Mouse (Mus musculus) intestine, embryonic 14.5 days (tissue): ENCODE measurements around the gene Psmd14. TPM values are rescaled to one million over a fixed set of nuclear protein-coding genes. Genes with fewer than 3 reads are reported as not detected.

Experiments
- ATAC-seq: fragments of 200-750 bp; cut with Nextera tagmentation; replicated peaks from 2 replicates; pipeline ENCODE4 v1.8.0; 2017; ENCODE audit warnings: low read depth, moderate number of reproducible peaks, moderate TSS enrichment, moderate library complexity; ENCODE audit not compliant: low FRiP score, low TSS enrichment
- DNase-seq: peaks from one replicate; pipeline ENCODE4 v3.0.0-alpha.2; 2018; ENCODE audit warnings: low spot score
- H3K27ac ChIP-seq: fragments of 300-500 bp; sonication (generic); 2 replicates; pipeline ENCODE4 v1.5.1; 2014; ENCODE audit warnings: low read depth, mild to moderate bottlenecking, control low read depth
- H3K27me3 ChIP-seq: fragments of 300-500 bp; sonication (generic); replicated peaks from 2 replicates; pipeline ENCODE4 v1.6.1; 2014; ENCODE audit warnings: low read length, control low read depth; ENCODE audit not compliant: control insufficient read depth, insufficient read depth
- H3K36me3 ChIP-seq: fragments of 300-500 bp; sonication (generic); 2 replicates; pipeline ENCODE4 v1.6.1; 2014; ENCODE audit warnings: low read length, control low read depth; ENCODE audit not compliant: control insufficient read depth, insufficient read depth
- H3K4me1 ChIP-seq: fragments of 300-500 bp; sonication (generic); replicated peaks from 2 replicates; pipeline ENCODE4 v1.6.1; 2014; ENCODE audit warnings: low read length, control low read depth, mixed read lengths; ENCODE audit not compliant: control insufficient read depth, insufficient read depth
- H3K4me2 ChIP-seq: fragments of 300-500 bp; sonication (generic); 2 replicates; pipeline ENCODE4 v1.6.1; 2014; ENCODE audit warnings: low read length
- H3K4me3 ChIP-seq: fragments of 300-500 bp; sonication (generic); 2 replicates; pipeline ENCODE4 v1.5.1; 2014; ENCODE audit warnings: low read depth, low read length, control low read depth, mixed read lengths
- H3K9ac ChIP-seq: fragments of 300-500 bp; sonication (generic); 2 replicates; pipeline ENCODE4 v1.6.1; 2014; ENCODE audit warnings: mild to moderate bottlenecking, low read length
- H3K9me3 ChIP-seq: fragments of 300-500 bp; sonication (generic); 2 replicates; pipeline ENCODE4 v1.6.1; 2016; ENCODE audit warnings: low read length, control low read depth; ENCODE audit not compliant: control insufficient read depth
- WGBS: fragments of 180-500 bp; shearing (Covaris S2); extraction: QIAGEN DNeasy Blood & Tissue Kit; methylation state at CpG from one replicate; pipeline ENCODE4 v1.1.7; 2014; 5-methylcytosine and 5-hydroxymethylcytosine counted together
- polyA plus RNA-seq: library from polyadenylated mRNA; unstranded; fragments of >200 nt; fragmentation: Nextera tagmentation; extraction: Ambion mirVana; gene quantifications from 2 replicates; pipeline ENCODE4 v1.2.1, GENCODE M21; 2014

Gene Psmd14
- polyA plus RNA-seq, 1 experiment from 2014 or later = 193 TPM

DNA sequence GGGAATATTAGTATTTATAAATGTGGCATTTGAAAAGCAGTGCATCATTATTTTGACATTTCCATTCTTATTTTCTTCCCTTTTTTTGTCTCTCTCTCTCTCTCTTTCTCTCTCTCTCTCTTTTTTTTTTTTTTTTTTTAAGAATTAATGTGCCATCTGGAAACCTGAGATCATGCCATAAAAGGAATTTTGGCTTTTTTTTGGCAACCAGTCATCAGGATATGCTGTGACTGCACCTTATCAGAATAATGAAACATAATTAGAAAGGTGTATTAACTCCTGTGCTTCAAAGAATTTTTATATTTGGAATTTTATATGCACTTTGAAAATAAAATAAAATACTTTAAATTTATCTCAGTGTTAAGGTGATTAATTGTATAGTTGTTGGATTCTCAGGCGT lies 39.2 kb downstream of the Psmd14 start:
- no peak overlapping the region for H3K9ac ChIP-seq
- no peak overlapping the region for H3K4me2 ChIP-seq
- DNase-seq (no peak), ATAC-seq (no peak)
- 80% methylated on average over 1 of the region's 1 CpGs for WGBS
- H3K4me1 ChIP-seq = no peaks in the 10 kb centered on the region
- H3K27me3 ChIP-seq = no peaks in the 10 kb centered on the region
- H3K36me3 ChIP-seq = no peaks in the 10 kb centered on the region
- H3K27ac ChIP-seq = no peak overlapping the region
- H3K4me3 ChIP-seq = no peak overlapping the region
- no peaks in the 10 kb centered on the region for H3K9me3 ChIP-seq

DNA sequence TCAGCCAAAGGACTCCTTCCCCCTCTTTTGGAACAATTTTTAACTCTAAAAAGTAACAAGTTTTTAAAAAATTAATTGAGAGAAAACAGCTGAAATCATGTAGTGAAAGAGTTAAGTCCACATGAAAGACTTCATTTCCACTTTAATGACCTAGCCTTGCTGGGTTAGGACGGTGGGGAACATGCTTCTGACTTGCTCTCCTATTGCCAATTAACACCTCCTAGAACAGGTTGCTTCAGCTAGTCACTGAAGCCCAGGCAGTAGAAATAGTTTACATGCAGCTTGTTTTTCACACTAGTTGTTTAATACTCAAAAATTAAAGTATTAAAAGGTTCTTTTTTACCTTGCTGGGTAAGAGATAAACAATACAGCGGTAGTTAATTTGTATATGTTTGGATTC lies 39.8 kb downstream of the Psmd14 start:
- Histone ChIP-seq H3K27me3 (no peaks in the 10 kb centered on the region), H3K36me3 (no peaks in the 10 kb centered on the region), H3K27ac (no peak overlapping the region), H3K4me2 (no peak overlapping the region), H3K4me3 (no peak overlapping the region), H3K4me1 (no peaks in the 10 kb centered on the region), H3K9me3 (no peaks in the 10 kb centered on the region), H3K9ac (no peak overlapping the region)
- DNase-seq (no peak), ATAC-seq (no peak)
- WGBS = 63% methylated on average over 2 of the region's 2 CpGs

DNA sequence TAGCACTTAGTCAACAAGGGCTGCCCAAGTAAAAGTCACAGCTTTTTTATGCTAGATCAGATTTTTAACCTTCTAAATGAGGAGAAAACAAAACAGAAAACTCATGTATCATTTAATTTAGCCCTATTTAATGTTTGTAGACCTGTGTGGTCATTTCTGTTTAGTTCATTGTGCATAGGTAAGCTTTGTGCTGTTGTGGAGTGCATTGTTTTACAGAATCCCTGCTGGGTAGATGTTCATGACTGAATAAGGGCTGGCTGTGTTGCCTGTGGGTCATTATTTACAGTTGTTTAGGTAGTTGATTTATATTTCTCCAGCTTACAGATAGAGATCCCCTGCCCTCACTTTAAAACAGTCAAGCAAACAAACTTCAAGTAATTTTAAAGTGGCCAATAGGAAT lies 40.9 kb downstream of the Psmd14 start:
- Histone ChIP-seq H3K27me3 (no peaks in the 10 kb centered on the region), H3K9ac (no peak overlapping the region), H3K4me3 (no peak overlapping the region), H3K27ac (no peak overlapping the region), H3K4me1 (no peaks in the 10 kb centered on the region), H3K9me3 (no peaks in the 10 kb centered on the region), H3K36me3 (no peaks in the 10 kb centered on the region), H3K4me2 (no peak overlapping the region)
- DNase-seq = no peak
- no peak for ATAC-seq

DNA sequence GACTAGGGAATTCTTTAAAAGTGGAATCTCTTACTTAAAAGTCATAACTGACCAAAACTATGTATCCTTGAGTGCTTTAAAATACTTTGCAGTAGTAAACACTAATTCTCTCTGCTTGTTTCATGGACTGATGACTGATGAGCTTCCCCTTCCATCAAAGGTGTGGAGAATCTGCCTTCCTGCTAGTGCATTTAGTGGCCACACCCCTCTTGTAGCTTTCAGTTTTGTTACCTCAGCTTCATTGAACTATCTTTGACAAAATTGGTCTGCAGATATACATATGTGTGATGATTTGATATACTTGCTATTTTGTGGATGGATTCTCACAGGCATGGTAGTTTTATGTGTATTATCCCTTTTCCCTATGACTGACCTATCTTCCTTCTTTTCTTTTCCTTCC lies 43.5 kb downstream of the Psmd14 start:
- H3K4me2 ChIP-seq = no peak overlapping the region
- H3K27ac ChIP-seq = no peak overlapping the region
- no peaks in the 10 kb centered on the region for H3K36me3 ChIP-seq
- H3K9me3 ChIP-seq = no peaks in the 10 kb centered on the region
- DNase-seq = no peak
- no peaks in the 10 kb centered on the region for H3K4me1 ChIP-seq
- no peak overlapping the region for H3K4me3 ChIP-seq
- no peak overlapping the region for H3K9ac ChIP-seq
- ATAC-seq = no peak
- H3K27me3 ChIP-seq = no peaks in the 10 kb centered on the region

DNA sequence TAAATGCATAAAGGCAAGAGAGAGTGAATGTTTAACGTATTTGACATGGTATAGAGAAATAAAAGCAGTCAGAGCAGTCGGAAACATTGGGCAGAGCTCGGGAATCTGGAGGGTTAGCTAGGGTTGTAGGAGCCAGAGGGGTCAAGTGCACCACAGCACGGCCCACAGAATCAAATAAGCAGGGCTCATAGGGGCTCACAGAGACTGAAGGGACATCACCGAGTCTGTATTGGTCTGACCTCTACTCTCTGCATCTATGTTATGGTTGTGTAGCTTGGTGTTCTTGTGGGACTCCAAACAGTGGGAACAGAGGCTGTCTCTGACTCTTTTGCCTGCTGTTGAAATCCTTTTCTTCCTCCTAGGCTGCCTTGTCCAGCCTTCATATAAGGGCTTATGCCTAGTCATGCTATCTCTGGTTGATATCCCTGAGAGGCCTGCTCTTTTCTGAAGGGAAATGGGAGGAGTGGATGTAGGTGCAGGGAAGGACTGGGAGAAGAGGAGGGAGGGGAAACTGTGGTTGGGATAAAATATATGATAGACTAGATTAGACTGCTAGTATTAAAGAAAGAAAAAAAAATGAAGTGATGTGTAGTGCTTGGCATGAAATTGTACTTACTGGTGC lies 47.9 kb downstream of the Psmd14 start:
- Histone ChIP-seq H3K36me3 (0 out of 2 replicates have a peak, but pooled peaks cover 2% of the 10 kb centered on the region), H3K4me2 (no peak overlapping the region), H3K4me3 (no peak overlapping the region), H3K4me1 (no peaks in the 10 kb centered on the region), H3K27ac (no peak overlapping the region), H3K27me3 (no peaks in the 10 kb centered on the region), H3K9ac (no peak overlapping the region), H3K9me3 (no peaks in the 10 kb centered on the region)
- DNase-seq = no peak
- 78% methylated on average over 5 of the region's 5 CpGs for WGBS
- no peak for ATAC-seq

DNA sequence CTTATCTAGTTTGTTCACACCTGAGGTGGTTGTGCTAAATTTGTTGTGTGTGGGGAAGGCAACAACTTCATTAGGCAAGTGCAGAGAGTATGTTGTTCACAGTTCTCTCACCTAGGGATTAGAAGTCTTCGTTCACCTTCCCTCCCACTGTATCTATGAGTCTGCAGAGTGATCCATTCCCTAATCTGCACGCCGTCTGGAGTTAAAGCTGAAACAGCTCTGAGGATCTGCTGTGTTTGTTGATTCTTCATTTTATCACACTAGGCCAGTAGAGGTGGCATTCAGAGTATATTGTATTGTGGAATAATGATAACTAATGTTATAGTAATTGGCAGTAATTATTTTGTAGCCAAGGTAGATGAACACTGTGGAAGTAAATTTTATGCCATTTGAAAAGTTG lies 48.5 kb downstream of the Psmd14 start:
- Histone ChIP-seq H3K27ac (no peak overlapping the region), H3K4me2 (no peak overlapping the region), H3K36me3 (0 out of 2 replicates have a peak, but pooled peaks cover 2% of the 10 kb centered on the region), H3K4me1 (no peaks in the 10 kb centered on the region), H3K9ac (no peak overlapping the region), H3K4me3 (no peak overlapping the region), H3K27me3 (no peaks in the 10 kb centered on the region), H3K9me3 (no peaks in the 10 kb centered on the region)
- no peak for DNase-seq
- 85% methylated on average over 3 of the region's 3 CpGs for WGBS
- no peak for ATAC-seq

DNA sequence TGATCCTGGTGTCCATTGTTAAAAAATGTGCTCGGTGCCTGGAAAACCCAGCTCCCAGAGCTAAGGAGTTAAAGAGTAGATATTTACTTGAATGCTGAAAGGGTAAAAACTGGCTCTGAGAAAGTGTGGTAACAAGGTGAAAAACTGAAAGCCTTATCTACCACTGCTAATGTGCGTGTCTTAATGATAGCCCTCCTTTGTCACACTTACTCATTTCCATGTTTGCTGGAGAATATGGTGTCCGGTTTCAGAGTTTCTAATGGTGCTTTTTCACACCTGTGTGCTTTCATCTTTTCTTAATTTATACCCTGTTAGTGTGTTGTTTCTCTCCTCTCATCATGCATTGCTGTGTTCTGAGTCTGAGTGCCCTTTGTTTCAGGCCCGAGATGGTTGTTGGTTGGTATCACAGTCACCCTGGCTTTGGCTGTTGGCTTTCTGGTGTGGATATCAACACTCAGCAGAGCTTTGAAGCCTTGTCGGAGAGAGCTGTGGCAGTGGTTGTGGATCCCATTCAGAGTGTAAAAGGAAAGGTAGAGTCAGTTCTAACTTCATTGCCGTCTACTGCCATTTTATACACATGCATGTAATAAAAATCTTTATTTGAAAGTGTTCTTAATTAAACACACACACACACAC lies 53.1 kb downstream of the Psmd14 start:
- no peaks in the 10 kb centered on the region for H3K27me3 ChIP-seq
- WGBS = 77% methylated on average over 6 of the region's 6 CpGs
- no peak overlapping the region for H3K4me2 ChIP-seq
- DNase-seq (no peak), ATAC-seq (no peak)
- no peak overlapping the region for H3K9ac ChIP-seq
- no peaks in the 10 kb centered on the region for H3K4me1 ChIP-seq
- H3K9me3 ChIP-seq = no peaks in the 10 kb centered on the region
- H3K4me3 ChIP-seq = no peak overlapping the region
- H3K27ac ChIP-seq = no peak overlapping the region
- H3K36me3 ChIP-seq = peaks cover 10% of the 10 kb centered on the region; the same call in 1 of the 2 replicates

DNA sequence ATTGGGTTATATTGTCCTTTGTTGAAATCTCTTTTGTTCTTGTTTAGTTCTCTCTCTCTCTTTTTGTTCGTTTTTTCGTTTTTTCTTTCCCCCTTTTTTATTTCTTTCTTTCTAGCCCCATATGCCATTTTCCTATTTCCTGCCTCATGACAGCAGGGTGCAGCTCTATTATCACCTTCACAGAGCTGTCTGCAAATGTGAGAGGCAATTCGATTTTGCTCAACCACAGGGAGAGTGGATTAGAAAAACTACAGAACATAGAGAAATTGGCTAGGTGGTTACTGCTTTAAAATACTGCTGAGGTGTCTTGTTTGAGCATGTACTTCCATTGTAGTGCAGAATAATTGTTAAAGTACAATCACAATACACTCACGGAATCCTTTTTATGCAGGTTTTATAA lies 54.0 kb downstream of the Psmd14 start:
- Histone ChIP-seq H3K9me3 (no peaks in the 10 kb centered on the region), H3K36me3 (peaks cover 10% of the 10 kb centered on the region; the same call in 1 of the 2 replicates), H3K4me3 (no peak overlapping the region), H3K27me3 (no peaks in the 10 kb centered on the region), H3K4me1 (no peaks in the 10 kb centered on the region), H3K4me2 (no peak overlapping the region), H3K9ac (no peak overlapping the region), H3K27ac (no peak overlapping the region)
- 72% methylated on average over 4 of the region's 4 CpGs for WGBS
- DNase-seq = no peak
- no peak for ATAC-seq

DNA sequence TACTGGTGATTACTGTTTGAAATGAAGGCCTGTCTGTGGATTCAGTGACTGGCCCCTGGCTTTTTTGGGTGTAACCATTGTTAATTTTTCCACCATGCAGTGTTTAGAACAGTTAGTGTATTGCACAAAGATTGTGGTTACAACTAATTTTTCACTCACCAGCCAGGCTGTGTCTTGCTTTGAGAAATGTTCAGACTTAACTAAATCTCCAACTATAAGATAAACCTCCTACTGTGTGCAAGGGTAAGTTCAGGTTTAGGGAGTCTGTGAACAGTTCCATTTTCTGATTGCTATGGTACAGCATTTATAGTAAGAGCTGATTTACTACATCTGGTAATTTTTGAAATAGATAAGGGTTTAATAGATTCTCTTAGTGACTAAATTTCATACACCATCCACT lies 69.3 kb downstream of the Psmd14 start:
- no peak overlapping the region for H3K4me2 ChIP-seq
- no peak for DNase-seq
- no peak for ATAC-seq
- H3K9ac ChIP-seq = no peak overlapping the region
- H3K36me3 ChIP-seq = peaks cover 28% of the 10 kb centered on the region
- no peaks in the 10 kb centered on the region for H3K9me3 ChIP-seq
- no peak overlapping the region for H3K27ac ChIP-seq
- no peaks in the 10 kb centered on the region for H3K27me3 ChIP-seq
- no peaks in the 10 kb centered on the region for H3K4me1 ChIP-seq
- H3K4me3 ChIP-seq = no peak overlapping the region
